Mouse (Mus musculus): Measurements from ENCODE around the gene Cela3a. TPM values are rescaled to one million over a fixed set of nuclear protein-coding genes. Genes with fewer than 3 reads are reported as not detected.
A peak's percentile ranks its signal among the peaks of the same experiment; 100 is the strongest.

Cela3a gene
- polyA plus RNA-seq, 1 experiment from 2014 or later = not detected

DNA sequence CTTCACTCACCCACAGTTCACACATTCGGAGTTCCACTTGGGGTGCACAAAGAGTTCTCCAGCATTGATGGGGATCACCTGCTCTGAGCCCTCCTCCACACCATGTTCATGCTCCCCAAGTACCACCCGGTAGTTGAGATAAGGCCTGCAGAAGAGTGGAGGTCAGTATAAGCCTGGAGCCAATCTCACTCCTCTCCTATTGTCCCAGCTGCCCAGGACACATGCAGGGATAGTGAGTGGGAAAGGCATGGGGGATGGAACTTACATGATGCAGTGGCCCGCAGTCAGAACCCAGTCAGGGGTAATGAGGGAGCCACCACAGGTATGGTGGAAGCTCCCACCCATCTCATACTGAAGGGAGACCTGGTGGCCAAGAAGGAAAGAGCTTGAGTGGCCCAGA lies 4.0 kb downstream of the Cela3a start:
- ATAC-seq (ENCODE audit: low FRiP score, low read depth) = no peak
- WGBS = 84% methylated on average over 3 of the region's 3 CpGs
- H3K4me2 ChIP-seq (replicated peaks) = no peak overlapping the region

DNA sequence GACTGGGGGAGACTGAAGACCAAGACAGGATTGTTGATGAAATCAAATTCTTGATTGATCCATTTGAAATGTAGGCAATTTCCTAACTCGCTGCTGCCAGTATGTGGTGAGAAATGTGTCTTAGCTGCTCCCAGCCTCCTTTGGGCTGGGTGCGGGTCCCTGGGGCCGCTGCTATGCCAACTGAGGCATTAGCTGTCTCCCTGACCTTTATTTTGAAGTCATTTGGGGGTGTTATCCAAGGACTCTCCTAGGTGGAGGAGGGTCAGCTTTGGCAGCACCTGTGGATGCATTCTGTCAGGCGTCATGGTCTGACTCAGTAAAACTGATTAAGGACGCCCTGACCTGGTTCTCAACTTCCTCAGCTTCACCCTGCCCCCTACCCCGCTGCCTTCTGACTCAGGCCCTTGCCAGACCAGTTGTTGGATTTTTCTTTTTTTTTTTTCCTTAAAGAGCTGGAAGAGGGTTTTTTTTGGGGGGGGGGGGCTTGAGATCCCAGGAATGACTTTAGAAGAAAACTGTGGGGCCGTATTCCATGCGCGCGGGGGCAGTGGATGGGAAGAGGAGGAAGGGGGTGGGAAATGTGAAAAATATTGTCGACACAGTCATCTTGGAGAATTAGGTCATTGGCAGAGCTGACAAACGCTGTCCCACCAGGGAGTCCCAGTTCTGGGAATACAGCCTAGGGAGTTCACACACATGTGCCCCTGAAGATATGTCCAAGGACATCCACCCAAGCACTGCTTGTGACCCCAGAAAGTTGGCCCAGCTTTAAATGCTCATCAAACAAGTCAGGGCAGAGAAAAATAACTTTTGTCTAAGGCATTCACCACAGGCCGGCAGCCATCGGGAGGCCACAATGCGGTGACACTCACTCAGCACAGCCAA lies 12.7 kb downstream of the Cela3a start:
- Histone ChIP-seq H3K27ac (no peak overlapping the region), H3K27me3 (no peaks in the 10 kb centered on the region), H3K36me3 (no peaks in the 10 kb centered on the region), H3K9ac (no peak overlapping the region), H3K4me3 (no peak overlapping the region), H3K9me3 (no peaks in the 10 kb centered on the region), H3K4me2 (replicated peaks) (no peak overlapping the region), H3K4me1 (no peaks in the 10 kb centered on the region)
- 78% methylated on average over 15 of the region's 15 CpGs for WGBS
- no peak for ATAC-seq (ENCODE audit: low FRiP score, low read depth)

More for the DNA sequence above, 4.0 kb downstream of the Cela3a start:
- no peak overlapping the region for H3K4me3 ChIP-seq
- no peaks in the 10 kb centered on the region for H3K4me1 ChIP-seq
- H3K9ac ChIP-seq = no peak overlapping the region
- H3K36me3 ChIP-seq = no peaks in the 10 kb centered on the region
- H3K27ac ChIP-seq = no peak overlapping the region
- no peaks in the 10 kb centered on the region for H3K9me3 ChIP-seq
- H3K27me3 ChIP-seq = no peaks in the 10 kb centered on the region

GRCm38 (mm10) chr4:137393378-137394135 lies 16.0 kb downstream of the Cela3a start:
- no peaks in the 10 kb centered on the region; the same call in 1 of the 2 replicates for H3K36me3 ChIP-seq
- ATAC-seq (ENCODE audit: low FRiP score, low read depth) = no peak
- H3K9me3 ChIP-seq = peaks cover 3% of the 10 kb centered on the region; the same call in 1 of the 2 replicates
- H3K4me2 ChIP-seq (replicated peaks) = no peak overlapping the region
- no peak overlapping the region for H3K9ac ChIP-seq
- no peak overlapping the region for H3K4me3 ChIP-seq
- H3K4me1 ChIP-seq = peaks cover 8% of the 10 kb centered on the region; the same call in 1 of the 2 replicates
- no peaks in the 10 kb centered on the region for H3K27me3 ChIP-seq
- 67% methylated on average over 9 of the region's 9 CpGs for WGBS
- H3K27ac ChIP-seq = no peak overlapping the region

DNA sequence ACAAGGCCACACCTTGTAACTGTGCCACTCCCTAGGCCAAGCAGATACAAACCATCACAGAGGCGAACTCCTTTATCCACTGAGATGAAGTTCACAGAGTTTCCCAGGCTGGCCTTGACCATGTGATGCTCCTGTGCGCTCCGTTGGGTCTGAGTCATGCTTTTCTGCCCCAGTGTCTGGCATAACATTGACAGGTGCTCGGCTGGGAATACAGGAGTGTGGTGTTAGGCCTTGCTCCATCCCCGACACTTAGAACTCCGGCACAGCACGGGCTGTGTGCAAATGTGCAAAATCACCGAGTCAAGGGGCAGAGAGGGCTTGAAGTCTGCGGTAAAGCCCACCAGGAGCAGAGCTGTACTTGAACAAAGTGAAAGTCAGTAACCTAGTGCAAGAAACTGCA lies 16.7 kb downstream of the Cela3a start:
- WGBS = 90% methylated on average over 9 of the region's 9 CpGs
- Histone ChIP-seq H3K9me3 (peaks cover 3% of the 10 kb centered on the region; the same call in 1 of the 2 replicates), H3K4me1 (peaks cover 8% of the 10 kb centered on the region; the same call in 1 of the 2 replicates), H3K4me2 (replicated peaks) (no peak overlapping the region), H3K36me3 (no peaks in the 10 kb centered on the region; the same call in 1 of the 2 replicates), H3K4me3 (no peak overlapping the region), H3K27me3 (no peaks in the 10 kb centered on the region), H3K27ac (no peak overlapping the region), H3K9ac (no peak overlapping the region)
- ATAC-seq (ENCODE audit: low FRiP score, low read depth) = no peak

DNA sequence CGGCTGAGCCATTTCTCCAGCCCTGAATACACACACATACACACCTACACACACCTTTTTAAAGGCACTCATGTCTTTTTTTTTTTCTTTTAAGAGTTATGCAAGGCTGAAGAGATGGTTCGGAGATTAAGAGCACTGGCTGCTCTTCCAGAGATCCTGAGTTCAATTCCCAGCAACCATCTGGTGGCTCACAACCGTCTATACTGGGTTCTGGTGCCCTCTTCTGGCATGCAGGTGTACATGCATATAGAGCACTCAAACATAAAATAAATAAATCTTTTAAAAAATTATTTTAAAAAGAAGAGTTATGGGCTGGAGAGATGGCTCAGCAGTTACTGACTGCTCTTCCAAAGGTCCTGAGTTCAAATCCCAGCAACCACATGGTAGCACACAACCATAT lies 18.3 kb downstream of the Cela3a start:
- H3K9me3 ChIP-seq = peaks cover 3% of the 10 kb centered on the region; the same call in 1 of the 2 replicates
- 94% methylated on average over 3 of the region's 3 CpGs for WGBS
- no peak overlapping the region for H3K27ac ChIP-seq
- peaks cover 13% of the 10 kb centered on the region; the same call in 1 of the 2 replicates for H3K4me1 ChIP-seq
- no peaks in the 10 kb centered on the region; the same call in 1 of the 2 replicates for H3K36me3 ChIP-seq
- no peak overlapping the region for H3K9ac ChIP-seq
- H3K4me2 ChIP-seq (replicated peaks) = no peak overlapping the region
- H3K27me3 ChIP-seq = no peaks in the 10 kb centered on the region
- ATAC-seq (ENCODE audit: low FRiP score, low read depth) = no peak
- no peak overlapping the region for H3K4me3 ChIP-seq

DNA sequence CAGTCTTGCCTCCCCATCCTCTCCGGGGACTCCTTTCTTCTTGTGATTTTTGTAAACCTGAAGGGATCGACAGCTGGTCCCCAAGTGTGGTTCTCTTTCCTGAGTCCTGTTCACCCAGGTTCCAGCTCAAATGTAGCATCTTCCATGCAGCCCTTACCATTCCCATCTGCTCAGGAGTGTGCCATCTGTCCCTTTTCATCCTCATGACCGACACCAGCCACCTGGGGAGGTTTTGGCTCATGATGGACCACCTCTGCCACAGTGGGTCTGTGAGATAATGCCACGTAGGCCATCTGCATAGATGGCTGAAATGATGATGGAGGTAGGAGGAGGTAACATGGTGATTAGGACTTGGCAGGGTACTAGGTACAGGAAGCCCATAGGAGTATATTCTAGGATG lies 19.4 kb downstream of the Cela3a start:
- Histone ChIP-seq H3K4me2 (replicated peaks) (no peak overlapping the region), H3K27ac (no peak overlapping the region), H3K36me3 (no peaks in the 10 kb centered on the region; the same call in 1 of the 2 replicates), H3K9ac (no peak overlapping the region), H3K4me3 (no peak overlapping the region), H3K27me3 (no peaks in the 10 kb centered on the region), H3K9me3 (peaks cover 3% of the 10 kb centered on the region; the same call in 1 of the 2 replicates), H3K4me1 (peaks cover 13% of the 10 kb centered on the region; the same call in 1 of the 2 replicates)
- ATAC-seq (ENCODE audit: low FRiP score, low read depth) = no peak
- WGBS = 90% methylated on average over 4 of the region's 4 CpGs

DNA sequence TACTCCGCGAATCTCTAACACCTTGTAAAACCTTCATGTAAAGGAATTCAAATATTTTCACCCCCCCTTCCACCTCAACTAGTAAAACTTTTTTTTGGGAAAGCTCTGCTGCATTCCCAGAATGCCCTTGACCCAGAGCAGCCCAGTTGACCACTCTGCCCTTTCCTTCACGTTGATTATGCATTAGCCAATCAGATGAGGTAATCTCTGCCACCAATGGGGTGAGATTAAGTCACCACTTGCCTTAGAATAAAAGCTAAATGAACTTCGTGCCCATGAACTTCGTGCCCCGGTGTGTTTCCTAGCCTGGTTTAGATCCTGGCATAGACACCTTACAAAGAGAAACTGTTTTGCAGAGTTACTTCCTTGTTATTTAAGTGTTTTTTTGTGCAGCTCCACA lies 20.6 kb downstream of the Cela3a start:
- Histone ChIP-seq H3K36me3 (no peaks in the 10 kb centered on the region; the same call in 1 of the 2 replicates), H3K27me3 (no peaks in the 10 kb centered on the region), H3K4me1 (peaks cover 13% of the 10 kb centered on the region; the same call in 1 of the 2 replicates), H3K4me2 (replicated peaks) (peak overlapping the region; percentile 89), H3K27ac (no peak overlapping the region), H3K9ac (peak overlapping the region; percentile 86; the same call in 1 of the 2 replicates), H3K4me3 (peak overlapping the region; percentile 79), H3K9me3 (peaks cover 3% of the 10 kb centered on the region; the same call in 1 of the 2 replicates)
- 47% methylated on average over 6 of the region's 6 CpGs for WGBS
- ATAC-seq (ENCODE audit: low FRiP score, low read depth) = no peak

GRCm38 (mm10) chr4:137388059-137388794 lies 21.4 kb downstream of the Cela3a start:
- Histone ChIP-seq H3K27me3 (no peaks in the 10 kb centered on the region), H3K9me3 (peaks cover 3% of the 10 kb centered on the region; the same call in 1 of the 2 replicates), H3K4me3 (peak overlapping the region; percentile 79), H3K27ac (peak overlapping the region; percentile 83), H3K4me1 (peaks cover 13% of the 10 kb centered on the region; the same call in 1 of the 2 replicates), H3K36me3 (no peaks in the 10 kb centered on the region; the same call in 1 of the 2 replicates), H3K4me2 (replicated peaks) (peak overlapping the region; percentile 89), H3K9ac (peak overlapping the region; percentile 86)
- ATAC-seq (ENCODE audit: low FRiP score, low read depth) = peak; percentile 93
- WGBS = under 1% methylated on average over 46 of the region's 46 CpGs

DNA sequence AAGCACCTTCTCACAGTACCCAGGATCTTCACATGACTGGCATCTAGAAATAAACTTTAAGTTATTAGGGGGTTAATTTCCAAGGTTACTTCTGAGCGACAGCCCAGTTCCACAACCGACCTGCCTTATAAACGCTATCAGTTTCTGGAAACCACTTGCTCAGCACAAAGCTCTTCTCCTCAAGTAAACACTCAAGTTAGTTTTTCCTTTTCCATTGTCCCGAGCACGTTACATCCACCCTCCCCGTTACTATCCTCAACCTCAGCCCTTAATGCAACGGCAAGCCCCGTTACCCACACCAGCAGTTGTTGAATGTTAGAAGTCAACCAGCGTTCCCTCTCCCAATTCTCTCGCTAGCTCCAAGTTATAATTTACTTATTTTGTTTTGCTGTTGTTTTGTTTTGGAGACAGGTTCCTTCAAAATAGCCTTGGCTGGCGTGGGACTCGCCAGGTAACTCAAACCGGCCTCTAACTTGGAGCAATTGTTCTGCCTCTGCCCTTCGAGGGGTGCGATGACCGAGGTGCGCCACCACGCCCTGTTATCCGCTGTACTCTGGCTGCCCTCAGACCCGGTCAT lies 22.0 kb downstream of the Cela3a start:
- no peak for ATAC-seq (ENCODE audit: low FRiP score, low read depth)
- H3K4me2 ChIP-seq (replicated peaks) = peak overlapping the region; percentile 89
- 1% methylated on average over 20 of the region's 20 CpGs for WGBS
- H3K27me3 ChIP-seq = no peaks in the 10 kb centered on the region
- peak overlapping the region; percentile 79 for H3K4me3 ChIP-seq
- peaks cover 3% of the 10 kb centered on the region; the same call in 1 of the 2 replicates for H3K9me3 ChIP-seq
- H3K9ac ChIP-seq = peak overlapping the region; percentile 86
- H3K4me1 ChIP-seq = peaks cover 13% of the 10 kb centered on the region; the same call in 1 of the 2 replicates
- H3K27ac ChIP-seq = peak overlapping the region; percentile 83
- no peaks in the 10 kb centered on the region; the same call in 1 of the 2 replicates for H3K36me3 ChIP-seq

DNA sequence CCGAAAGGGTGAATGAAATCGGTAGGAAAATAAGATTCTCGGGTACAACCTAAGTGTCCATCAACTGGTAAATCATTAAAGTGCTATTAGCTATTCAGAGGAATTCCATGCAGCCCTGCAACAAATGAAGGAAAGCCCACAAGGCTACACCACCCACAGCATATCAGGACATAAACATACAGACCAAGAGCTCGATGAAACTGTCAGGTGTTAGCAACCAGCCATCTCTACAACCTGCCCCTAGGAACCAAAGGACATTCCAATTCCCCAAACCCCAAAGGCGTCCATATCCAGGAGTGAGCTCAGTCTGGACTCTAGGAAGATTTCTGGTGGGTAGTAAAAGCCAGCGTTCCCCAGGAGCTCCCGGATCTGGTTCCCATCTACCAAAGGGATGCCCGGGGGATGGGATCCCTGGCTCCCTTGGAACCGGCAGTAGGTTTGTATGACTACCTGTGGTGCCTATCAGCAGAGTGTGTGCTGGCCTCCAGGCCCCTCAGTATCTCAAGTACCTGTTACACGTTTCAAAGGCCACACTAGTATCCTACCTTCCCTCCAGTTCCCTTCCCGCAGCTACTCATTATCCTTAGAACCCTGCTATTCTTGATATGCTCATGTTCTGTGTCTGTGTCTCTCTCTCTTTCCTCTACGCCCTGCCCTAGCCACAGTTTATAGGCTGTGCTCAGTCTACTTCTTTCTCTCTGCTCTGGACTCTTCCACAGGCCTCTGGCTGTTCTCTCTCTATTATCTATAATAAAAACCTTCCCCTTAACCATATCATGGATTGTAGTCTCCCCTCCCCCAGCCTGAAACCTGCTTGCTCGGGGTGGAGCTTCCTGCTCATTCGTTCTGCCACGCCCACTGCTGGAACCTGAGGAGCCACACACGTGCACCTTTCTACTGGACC lies 28.6 kb downstream of the Cela3a start:
- WGBS = 32% methylated on average over 15 of the region's 16 CpGs
- H3K4me3 ChIP-seq = no peak overlapping the region
- ATAC-seq (ENCODE audit: low FRiP score, low read depth) = no peak
- no peak overlapping the region for H3K27ac ChIP-seq
- no peaks in the 10 kb centered on the region for H3K9me3 ChIP-seq
- no peaks in the 10 kb centered on the region for H3K27me3 ChIP-seq
- peak overlapping the region; percentile 34; the same call in 1 of the 2 replicates for H3K4me2 ChIP-seq (replicated peaks)
- no peak overlapping the region for H3K9ac ChIP-seq
- H3K36me3 ChIP-seq = no peaks in the 10 kb centered on the region
- peaks cover 7% of the 10 kb centered on the region for H3K4me1 ChIP-seq

All from limb, embryonic 13.5 days (tissue).